Mouse (Mus musculus) stomach, embryonic 16.5 days (tissue): ENCODE measurements around the gene Rgp1. TPM values are rescaled to one million over a fixed set of nuclear protein-coding genes. Genes with fewer than 3 reads are reported as not detected.

Experiments
- ATAC-seq: fragments of 200-750 bp; cut with Nextera tagmentation; 2 replicates; pipeline ENCODE4 v1.8.0; 2017; ENCODE audit warnings: moderate number of reproducible peaks, moderate TSS enrichment; ENCODE audit not compliant: insufficient read depth, low FRiP score
- H3K27ac ChIP-seq: fragments of 300-500 bp; sonication (generic); 2 replicates; pipeline ENCODE4 v1.5.1; 2014; ENCODE audit warnings: low read length
- H3K27me3 ChIP-seq: fragments of 300-500 bp; sonication (generic); 2 replicates; pipeline ENCODE4 v1.6.1; 2014; ENCODE audit warnings: low read length, control low read depth, mixed read lengths; ENCODE audit not compliant: control insufficient read depth, insufficient read depth
- H3K36me3 ChIP-seq: fragments of 300-500 bp; sonication (generic); 2 replicates; pipeline ENCODE4 v1.6.1; 2014; ENCODE audit warnings: low read length; ENCODE audit not compliant: control insufficient read depth, insufficient read depth
- H3K4me1 ChIP-seq: fragments of 300-500 bp; sonication (generic); 2 replicates; pipeline ENCODE4 v1.6.1; 2014; ENCODE audit warnings: low read length, control low read depth, mixed read lengths; ENCODE audit not compliant: control insufficient read depth, insufficient read depth
- H3K4me2 ChIP-seq: fragments of 300-500 bp; sonication (generic); 2 replicates; pipeline ENCODE4 v1.6.1; 2014; ENCODE audit warnings: low read depth, low read length, mixed read lengths
- H3K4me3 ChIP-seq: fragments of 300-500 bp; sonication (generic); replicated peaks from 2 replicates; pipeline ENCODE4 v1.5.1; 2014; ENCODE audit warnings: mild to moderate bottlenecking, low read length
- H3K9ac ChIP-seq: fragments of 300-500 bp; sonication (generic); 2 replicates; pipeline ENCODE4 v1.6.1; 2014; ENCODE audit warnings: low read length
- H3K9me3 ChIP-seq: fragments of 300-500 bp; sonication (generic); replicated peaks from 2 replicates; pipeline ENCODE4 v1.6.1; 2016; ENCODE audit warnings: low read length, control low read depth; ENCODE audit not compliant: control insufficient read depth
- WGBS: fragments of 180-500 bp; shearing (Covaris S2); extraction: QIAGEN DNeasy Blood & Tissue Kit; methylation state at CpG from one replicate; pipeline ENCODE4 v1.1.7; 2014; 5-methylcytosine and 5-hydroxymethylcytosine counted together
- polyA plus RNA-seq: library from polyadenylated mRNA; unstranded; fragments of >200 nt; fragmentation: Nextera tagmentation; extraction: Ambion mirVana; gene quantifications from 2 replicates; pipeline ENCODE4 v1.2.1, GENCODE M21; 2015

Gene Rgp1
- polyA plus RNA-seq, 1 experiment from 2014 or later = 37.2 TPM

DNA sequence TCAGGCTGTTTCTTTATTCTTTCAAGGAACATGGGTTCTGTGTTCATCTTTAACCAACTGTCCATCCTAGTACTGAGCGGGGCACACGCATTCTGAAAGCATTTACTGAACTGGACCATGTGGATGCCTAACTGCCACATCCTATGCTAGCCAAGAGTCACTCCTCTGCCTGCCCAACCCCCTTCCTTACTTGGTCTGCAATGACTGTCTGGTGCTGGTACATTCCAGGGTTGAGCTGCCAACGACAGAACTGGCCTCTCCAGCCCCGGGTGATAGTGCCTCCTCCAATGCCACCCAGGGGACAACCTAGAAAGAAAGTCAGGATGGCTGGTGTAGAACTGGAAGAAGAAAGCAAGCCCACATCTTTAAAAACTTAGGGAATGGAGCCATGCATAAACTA, 5.0 kb upstream of the Rgp1 start:
- 88% methylated on average over 4 of the region's 4 CpGs for WGBS
- Histone ChIP-seq H3K4me1 (peaks cover 26% of the 10 kb centered on the region), H3K27me3 (no peaks in the 10 kb centered on the region), H3K4me3 (no peak overlapping the region), H3K9ac (no peak overlapping the region), H3K27ac (no peak overlapping the region), H3K36me3 (peaks cover 2% of the 10 kb centered on the region), H3K9me3 (no peaks in the 10 kb centered on the region), H3K4me2 (no peak overlapping the region)
- ATAC-seq = no peak

DNA sequence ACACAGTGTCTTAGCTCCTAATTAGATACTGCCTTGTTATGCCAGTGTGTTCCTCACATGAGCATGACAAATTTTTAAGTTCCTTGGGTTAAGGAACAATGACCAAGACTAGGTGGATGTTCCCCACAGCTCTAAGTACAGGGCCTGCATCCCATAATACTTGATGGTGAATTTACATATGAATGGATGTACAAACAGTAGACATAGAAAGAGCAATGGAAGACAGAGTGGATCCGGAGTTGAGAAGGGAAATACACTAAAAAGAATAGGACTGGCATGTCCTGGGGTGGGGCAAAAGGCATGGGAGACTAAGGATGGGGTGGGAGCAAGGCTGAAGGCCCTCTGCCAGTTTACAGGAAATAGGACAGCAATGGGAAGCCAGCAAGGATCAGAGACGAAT, 3.2 kb upstream of the Rgp1 start:
- no peaks in the 10 kb centered on the region for H3K27me3 ChIP-seq
- no peak for ATAC-seq
- no peaks in the 10 kb centered on the region for H3K36me3 ChIP-seq
- no peak overlapping the region for H3K27ac ChIP-seq
- H3K9me3 ChIP-seq = no peaks in the 10 kb centered on the region
- WGBS = 73% methylated on average over 2 of the region's 2 CpGs
- no peak overlapping the region for H3K4me3 ChIP-seq
- no peak overlapping the region for H3K4me2 ChIP-seq
- no peak overlapping the region for H3K9ac ChIP-seq
- H3K4me1 ChIP-seq = peaks cover 36% of the 10 kb centered on the region

DNA sequence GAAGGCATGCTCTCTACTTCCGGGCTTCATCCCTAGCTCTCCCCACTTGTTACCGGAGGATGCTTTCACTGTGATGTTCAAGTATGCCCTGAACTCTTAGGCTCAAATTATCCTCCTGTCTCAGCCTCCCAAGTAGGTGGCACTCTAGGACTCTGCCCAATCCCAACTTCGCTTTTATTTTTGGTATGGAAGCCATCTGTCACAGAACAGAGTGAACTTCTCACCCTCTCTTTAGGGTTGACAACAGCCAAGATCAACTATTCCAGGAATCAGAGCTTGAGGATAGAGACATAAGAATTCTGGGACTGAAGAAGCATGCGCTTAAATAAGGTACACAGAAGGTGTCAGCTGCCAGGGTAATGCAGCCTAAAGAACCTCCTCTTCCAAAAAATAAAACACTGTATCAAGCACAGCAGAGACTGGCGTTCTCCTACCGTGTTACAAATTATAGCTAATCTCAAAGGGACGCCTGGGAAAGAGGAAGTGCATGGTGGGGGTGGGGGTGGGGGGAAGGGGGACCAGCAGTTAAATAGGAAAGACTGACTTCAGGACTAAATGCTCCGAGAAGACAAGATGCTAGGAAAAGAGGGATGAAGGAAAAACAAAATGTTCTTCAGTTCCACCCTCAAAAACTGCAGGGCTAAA, 1.2 kb upstream of the Rgp1 start:
- Histone ChIP-seq H3K4me2 (peak overlapping the region; percentile 96), H3K27ac (no peak overlapping the region), H3K4me1 (peaks cover 36% of the 10 kb centered on the region), H3K4me3 (peak overlapping the region; percentile 86), H3K36me3 (peaks cover 9% of the 10 kb centered on the region; the same call in 1 of the 2 replicates), H3K27me3 (no peaks in the 10 kb centered on the region), H3K9me3 (no peaks in the 10 kb centered on the region), H3K9ac (peak overlapping the region; percentile 79)
- ATAC-seq = no peak
- WGBS = 40% methylated on average over 8 of the region's 8 CpGs

DNA sequence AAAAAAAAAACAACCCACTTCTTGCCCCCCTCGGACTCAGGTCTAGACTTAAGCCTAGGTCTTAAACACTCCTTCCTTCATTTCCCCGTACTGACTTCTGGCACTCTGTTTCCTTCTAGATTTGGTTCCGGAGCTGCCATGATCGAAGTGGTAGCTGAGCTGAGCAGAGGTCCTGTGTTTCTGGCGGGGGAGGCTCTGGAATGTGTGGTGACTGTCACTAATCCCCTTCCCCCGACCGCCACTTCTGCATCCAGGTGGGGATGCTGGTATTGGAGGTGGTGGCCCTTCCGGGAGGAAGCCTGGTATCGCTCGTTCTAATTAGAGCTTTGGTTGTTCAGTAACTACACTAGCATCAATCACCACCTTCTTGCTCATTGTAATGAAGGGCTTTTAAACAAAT, 741 bp downstream of the Rgp1 start:
- Histone ChIP-seq H3K27ac (peak overlapping the region; percentile 92), H3K9me3 (no peaks in the 10 kb centered on the region), H3K4me2 (peak overlapping the region; percentile 96), H3K27me3 (no peaks in the 10 kb centered on the region), H3K4me1 (peaks cover 36% of the 10 kb centered on the region), H3K36me3 (peaks cover 19% of the 10 kb centered on the region), H3K4me3 (peak overlapping the region; percentile 86), H3K9ac (peak overlapping the region; percentile 79)
- 4% methylated on average over 10 of the region's 10 CpGs for WGBS
- no peak for ATAC-seq

DNA sequence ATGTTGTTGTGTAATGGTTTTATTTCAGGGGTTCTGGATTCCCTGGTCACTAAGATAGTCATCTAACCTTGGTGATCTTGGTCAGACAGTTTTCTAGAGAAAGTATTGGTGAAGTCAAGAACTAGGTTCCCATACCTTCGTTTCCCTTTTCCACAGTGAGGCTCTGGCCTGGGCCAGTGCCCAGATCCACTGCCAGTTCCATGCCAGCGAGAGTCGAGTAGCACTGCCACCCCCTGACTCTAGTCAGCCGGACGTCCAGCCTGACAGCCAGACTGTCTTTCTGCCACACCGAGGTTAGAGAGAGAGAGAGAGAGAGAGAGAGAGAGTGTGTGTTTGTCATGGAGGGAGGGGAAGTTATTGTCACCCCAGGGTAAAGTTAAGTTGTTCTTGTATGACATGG, 1.2 kb downstream of the Rgp1 start:
- Histone ChIP-seq H3K4me2 (peak overlapping the region; percentile 96), H3K4me1 (peaks cover 36% of the 10 kb centered on the region), H3K4me3 (peak overlapping the region; percentile 86), H3K27me3 (no peaks in the 10 kb centered on the region), H3K27ac (no peak overlapping the region), H3K9me3 (no peaks in the 10 kb centered on the region), H3K9ac (0 out of 2 replicates have a peak overlapping the region, but pooled peaks have one; percentile 79), H3K36me3 (peaks cover 19% of the 10 kb centered on the region)
- WGBS = 67% methylated on average over 6 of the region's 6 CpGs
- ATAC-seq = no peak

DNA sequence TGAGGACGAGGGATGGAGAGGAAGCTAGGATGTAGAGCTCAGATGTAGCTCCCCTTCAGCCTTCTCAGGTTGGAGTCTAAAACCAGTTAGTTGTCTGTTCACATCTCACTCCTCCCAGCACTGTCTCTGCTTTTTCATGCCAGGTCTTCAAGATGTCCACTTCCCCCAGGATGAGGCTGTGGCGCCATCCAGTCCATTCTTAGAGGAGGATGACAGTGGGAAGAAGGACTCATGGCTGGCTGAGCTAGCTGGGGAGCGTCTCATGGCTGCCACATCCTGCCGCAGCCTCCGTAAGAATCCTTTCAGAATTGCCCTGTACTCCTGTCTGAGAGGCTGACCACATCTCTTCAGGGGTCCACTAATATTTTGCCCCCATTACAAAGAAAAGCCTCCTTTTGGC, 2.2 kb downstream of the Rgp1 start:
- WGBS = 92% methylated on average over 5 of the region's 5 CpGs

DNA sequence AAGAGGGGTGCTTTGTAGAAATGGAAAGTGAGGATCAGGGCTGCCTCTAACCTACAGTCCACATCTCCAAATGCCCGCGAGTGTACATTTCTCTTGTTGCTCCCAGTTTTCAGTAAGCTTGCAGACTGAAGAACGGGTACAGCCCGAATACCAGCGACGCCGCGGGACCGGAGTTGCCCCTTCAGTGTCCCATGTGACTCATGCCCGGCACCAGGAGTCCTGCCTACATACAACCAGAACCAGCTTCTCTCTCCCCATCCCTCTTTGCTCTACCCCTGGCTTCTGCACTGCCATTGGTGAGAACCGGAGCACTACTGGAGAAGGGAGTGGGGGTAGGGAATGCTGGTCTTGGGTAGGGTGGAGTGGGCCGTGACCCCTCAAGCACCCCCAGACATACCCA, 2.9 kb downstream of the Rgp1 start:
- WGBS = 93% methylated on average over 12 of the region's 12 CpGs
- Histone ChIP-seq H3K9ac (no peak overlapping the region), H3K36me3 (peaks cover 19% of the 10 kb centered on the region), H3K27me3 (no peaks in the 10 kb centered on the region), H3K4me3 (no peak overlapping the region), H3K4me1 (peaks cover 26% of the 10 kb centered on the region), H3K27ac (no peak overlapping the region), H3K4me2 (no peak overlapping the region), H3K9me3 (no peaks in the 10 kb centered on the region)
- ATAC-seq = no peak

More for the DNA sequence above, 2.2 kb downstream of the Rgp1 start:
- no peak overlapping the region for H3K27ac ChIP-seq
- no peak for ATAC-seq
- H3K27me3 ChIP-seq = no peaks in the 10 kb centered on the region
- H3K9me3 ChIP-seq = no peaks in the 10 kb centered on the region
- H3K9ac ChIP-seq = no peak overlapping the region
- no peak overlapping the region for H3K4me3 ChIP-seq
- H3K36me3 ChIP-seq = peaks cover 19% of the 10 kb centered on the region
- H3K4me1 ChIP-seq = peaks cover 31% of the 10 kb centered on the region
- no peak overlapping the region for H3K4me2 ChIP-seq

DNA sequence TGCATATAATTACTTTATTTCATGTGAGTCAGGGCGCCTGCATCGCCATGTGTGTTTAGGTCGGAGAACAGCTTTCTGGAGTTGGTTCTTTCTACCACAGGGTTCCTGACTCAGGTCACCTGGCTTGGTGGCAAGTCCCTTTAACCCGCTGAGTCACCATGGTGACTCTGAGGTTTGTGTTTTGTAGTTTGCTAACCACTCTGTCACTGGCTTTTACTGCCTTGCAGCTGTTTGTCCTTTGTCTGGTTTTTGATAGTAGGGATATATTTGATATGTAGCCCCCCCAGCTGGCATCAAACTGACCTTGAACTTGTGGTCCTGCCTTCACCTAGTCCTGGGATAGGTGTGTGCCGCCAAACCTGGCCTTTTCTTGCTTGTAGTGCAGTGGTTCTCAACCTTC, 3.7 kb downstream of the Rgp1 start:
- 87% methylated on average over 5 of the region's 5 CpGs for WGBS

DNA sequence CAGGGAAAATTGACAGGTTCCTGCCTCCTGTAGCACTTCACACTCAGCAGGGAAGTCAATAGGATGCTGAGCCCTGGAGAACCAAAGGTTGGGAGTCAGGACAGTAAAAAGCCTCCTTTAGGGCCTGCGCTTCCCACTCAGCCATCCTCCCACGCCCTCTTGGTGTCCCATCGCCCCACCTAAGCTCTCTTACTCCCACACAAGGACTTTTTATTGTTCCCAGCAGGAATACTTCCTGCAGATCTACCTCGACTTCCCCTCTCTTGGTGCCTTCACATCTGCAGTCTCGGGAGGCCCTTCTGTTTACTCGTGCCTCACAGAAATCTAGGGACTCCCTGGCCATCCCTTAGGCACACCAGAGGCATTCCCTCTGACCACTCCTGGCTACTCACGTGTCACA, 4.9 kb downstream of the Rgp1 start:
- no peak overlapping the region for H3K4me3 ChIP-seq
- peaks cover 19% of the 10 kb centered on the region for H3K36me3 ChIP-seq
- H3K9me3 ChIP-seq = no peaks in the 10 kb centered on the region
- H3K27ac ChIP-seq = no peak overlapping the region
- no peak overlapping the region for H3K4me2 ChIP-seq
- ATAC-seq = no peak
- 68% methylated on average over 7 of the region's 7 CpGs for WGBS
- peaks cover 9% of the 10 kb centered on the region for H3K4me1 ChIP-seq
- no peak overlapping the region for H3K9ac ChIP-seq
- no peaks in the 10 kb centered on the region for H3K27me3 ChIP-seq

More for the DNA sequence above, 3.7 kb downstream of the Rgp1 start:
- ATAC-seq = no peak
- Histone ChIP-seq H3K4me3 (no peak overlapping the region), H3K4me2 (no peak overlapping the region), H3K27me3 (no peaks in the 10 kb centered on the region), H3K9me3 (no peaks in the 10 kb centered on the region), H3K36me3 (peaks cover 19% of the 10 kb centered on the region), H3K27ac (no peak overlapping the region), H3K9ac (no peak overlapping the region), H3K4me1 (peaks cover 18% of the 10 kb centered on the region)
